Mouse (Mus musculus) gastrocnemius, postnatal 4 days (tissue): ENCODE data around the gene Pwwp2a. TPM values are rescaled to one million over a fixed set of nuclear protein-coding genes. Genes with fewer than 3 reads are reported as not detected.

ENCODE experiments used
- DNase-seq, 2 experiments: peaks; one replicate each; pipeline ENCODE4 v3.0.0; 2021 to 2022; ENCODE audit warnings: low spot score in 2 of 2, mixed read lengths in 2 of 2
- long read RNA-seq, 2 experiments: library from polyadenylated mRNA; stranded (forward); transcript quantifications; one replicate each; pipeline ENCODE4 v2.0.0; 2021
- total RNA-seq, 2 experiments: library from RNA; stranded (reverse); gene quantifications; 2 replicates each; pipeline ENCODE4 v1.2.3; 2021

Pwwp2a gene
- 10 to 100 TPM; 33.6 to 35.1 TPM for total RNA-seq
- long read RNA-seq, experiment 1, partial matches to known transcripts, result 0 of 18 reads
- long read RNA-seq, experiment 1, other reads (novel, unspliced or antisense), result 12 of 18 reads
- long read RNA-seq, experiment 2, partial matches to known transcripts, result 0 of 21 reads
- long read RNA-seq, experiment 2, other reads (novel, unspliced or antisense), result 14 of 21 reads

- DNase-seq, result peak; percentile 99 to 100
Measured at GRCm38 (mm10) chr11:43681472-43682414, at the start of gene Pwwp2a. Pwwp2a (plus strand) TSS chr11:43681998.

GRCm38 (mm10) chr11:43632566-43632965, 49.2 kb upstream of the Pwwp2a start:
- DNase-seq, result no peak

- DNase-seq, result no peak
Measured at GRCm38 (mm10) chr11:43633165-43633564, 48.6 kb upstream of the Pwwp2a start.

GRCm38 (mm10) chr11:43633658-43634401, 48.0 kb upstream of the Pwwp2a start:
- peak in 1 of 2 experiments; percentile 40 for DNase-seq

GRCm38 (mm10) chr11:43636761-43637160, 45.0 kb upstream of the Pwwp2a start:
- no peak for DNase-seq

- no peak for DNase-seq
Measured at GRCm38 (mm10) chr11:43638486-43638885, 43.3 kb upstream of the Pwwp2a start.

- DNase-seq, result peak; percentile 49 to 79
Measured at GRCm38 (mm10) chr11:43643180-43643591, 38.6 kb upstream of the Pwwp2a start.

- no peak for DNase-seq
Measured at GRCm38 (mm10) chr11:43645286-43645685, 36.5 kb upstream of the Pwwp2a start.

GRCm38 (mm10) chr11:43653051-43653475, 28.7 kb upstream of the Pwwp2a start:
- peak in 1 of 2 experiments; percentile 14 for DNase-seq

GRCm38 (mm10) chr11:43656464-43656863, 25.3 kb upstream of the Pwwp2a start:
- no peak for DNase-seq

- DNase-seq, result no peak
Measured at GRCm38 (mm10) chr11:43658010-43658409, 23.8 kb upstream of the Pwwp2a start.

GRCm38 (mm10) chr11:43667038-43667745, 14.6 kb upstream of the Pwwp2a start:
- DNase-seq, result peak in 1 of 2 experiments; percentile 13

GRCm38 (mm10) chr11:43682415-43683217, 818 bp downstream of the Pwwp2a start:
- peak; percentile 27 to 59 for DNase-seq

GRCm38 (mm10) chr11:43688850-43689249, 7.1 kb downstream of the Pwwp2a start:
- no peak for DNase-seq

GRCm38 (mm10) chr11:43696623-43697022, 14.8 kb downstream of the Pwwp2a start:
- no peak for DNase-seq

GRCm38 (mm10) chr11:43698621-43699020, 16.8 kb downstream of the Pwwp2a start:
- DNase-seq, result no peak

GRCm38 (mm10) chr11:43700291-43700690, 18.5 kb downstream of the Pwwp2a start:
- no peak for DNase-seq

- DNase-seq, result no peak
Measured at GRCm38 (mm10) chr11:43703552-43703951, 21.8 kb downstream of the Pwwp2a start.

GRCm38 (mm10) chr11:43705751-43706150, 24.0 kb downstream of the Pwwp2a start:
- DNase-seq, result no peak

- no peak for DNase-seq
Measured at GRCm38 (mm10) chr11:43708409-43708808, 26.6 kb downstream of the Pwwp2a start.
